Mouse (Mus musculus) olfactory bulb, adult 2 months (tissue): Measurements from ENCODE around the gene Cx3cl1.

ENCODE experiments used
- CTCF ChIP-seq: fragments of 200-500 bp; IDR thresholded peaks from 2 replicates; pipeline ENCODE4 v1.5.1; 2012; ENCODE audit warnings: low read depth, mild to moderate bottlenecking, low read length, moderate library complexity; ENCODE audit not compliant: insufficient read depth
- POLR2A ChIP-seq: fragments of 200-500 bp; IDR thresholded peaks from 2 replicates; pipeline ENCODE4 v1.6.1; 2012; ENCODE audit warnings: mild to moderate bottlenecking, low read depth, low read length, moderate library complexity; ENCODE audit not compliant: insufficient read depth

DNA sequence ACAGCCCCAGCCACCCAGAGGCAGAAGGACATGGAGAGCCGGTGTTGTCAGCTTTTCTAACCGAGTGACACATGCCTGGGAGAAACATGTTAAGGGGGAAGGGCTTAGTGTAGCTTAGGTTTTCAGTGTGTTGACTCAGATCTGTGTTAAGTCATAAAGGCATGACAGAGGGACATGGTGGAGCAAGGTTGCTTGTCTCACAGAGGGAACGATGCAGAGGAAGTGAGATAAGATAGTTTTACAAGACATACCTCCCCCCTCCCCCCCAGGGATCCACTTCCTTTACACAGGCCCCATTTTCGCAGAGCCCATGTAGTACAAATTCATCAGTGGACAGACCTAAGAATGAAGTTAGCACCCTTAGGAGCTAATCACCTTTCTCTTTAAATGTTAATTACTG lies 30.6 kb downstream of the Cx3cl1 start:
- TF ChIP-seq CTCF (no peak), POLR2A (no peak)
